Mouse (Mus musculus) erythroblast, embryonic 14.5 days (primary cell): ENCODE data around the gene Kif6. TPM values are rescaled to one million over a fixed set of nuclear protein-coding genes. Genes with fewer than 3 reads are reported as not detected.

Experiments
- H3K27me3 ChIP-seq: 2 replicates; pipeline ENCODE4 v1.6.1; 2012; ENCODE audit warnings: inconsistent platforms; ENCODE audit not compliant: control insufficient read depth
- H3K36me3 ChIP-seq: 2 replicates; pipeline ENCODE4 v1.6.1; 2012; ENCODE audit warnings: mild to moderate bottlenecking, inconsistent platforms; ENCODE audit not compliant: control insufficient read depth
- H3K4me1 ChIP-seq: 2 replicates; pipeline ENCODE4 v1.6.1; 2012; ENCODE audit warnings: inconsistent platforms; ENCODE audit not compliant: control insufficient read depth
- H3K4me3 ChIP-seq: replicated peaks from 2 replicates; pipeline ENCODE3; 2012; ENCODE audit warnings: moderate library complexity, mild to moderate bottlenecking, inconsistent platforms
- H3K9me3 ChIP-seq: 2 replicates; pipeline ENCODE4 v1.6.1; 2012; ENCODE audit warnings: low read length, inconsistent platforms, mixed read lengths; ENCODE audit not compliant: control insufficient read depth
- GATA1 ChIP-seq: IDR thresholded peaks from 2 replicates; pipeline ENCODE4 v1.6.1; 2012; ENCODE audit warnings: low read length, inconsistent platforms, mixed read lengths
- TAL1 ChIP-seq: IDR thresholded peaks from 3 replicates; pipeline ENCODE4 v1.6.1; 2012; ENCODE audit warnings: low read length, inconsistent platforms, mixed read lengths
- polyA plus RNA-seq: library from polyadenylated mRNA; stranded (reverse); fragments of >175 nt; gene quantifications from 2 replicates; pipeline ENCODE4 v1.2.3, GENCODE M21; 2012

Gene Kif6
- polyA plus RNA-seq, 1 experiment, result not detected

GRCm38 (mm10) chr17:49867321-49868137 is 252.6 kb downstream of the Kif6 start:
- Histone ChIP-seq H3K36me3 (no peaks in the 10 kb centered on the region), H3K27me3 (no peaks in the 10 kb centered on the region), H3K4me3 (no peak overlapping the region), H3K9me3 (no peaks in the 10 kb centered on the region), H3K4me1 (no peaks in the 10 kb centered on the region)
- TF ChIP-seq TAL1, result no peak
- TF ChIP-seq GATA1, result no peak

- TF ChIP-seq GATA1 (no peak), TAL1 (no peak)
- Histone ChIP-seq H3K9me3 (no peaks in the 10 kb centered on the region), H3K27me3 (no peaks in the 10 kb centered on the region)
Measured at GRCm38 (mm10) chr17:49869246-49869645, 254.3 kb downstream of the Kif6 start.

GRCm38 (mm10) chr17:49872305-49872704 is 257.4 kb downstream of the Kif6 start:
- H3K36me3 ChIP-seq, result no peaks in the 10 kb centered on the region
- TF ChIP-seq TAL1 (no peak), GATA1 (no peak)
- no peak overlapping the region for H3K4me3 ChIP-seq
- no peaks in the 10 kb centered on the region for H3K27me3 ChIP-seq
- H3K9me3 ChIP-seq, result no peaks in the 10 kb centered on the region
- no peaks in the 10 kb centered on the region for H3K4me1 ChIP-seq

More at GRCm38 (mm10) chr17:49869246-49869645, 254.3 kb downstream of the Kif6 start:
- no peak overlapping the region for H3K4me3 ChIP-seq
- H3K4me1 ChIP-seq, result no peaks in the 10 kb centered on the region
- H3K36me3 ChIP-seq, result no peaks in the 10 kb centered on the region

- Histone ChIP-seq H3K36me3 (no peaks in the 10 kb centered on the region), H3K4me3 (no peak overlapping the region), H3K4me1 (no peaks in the 10 kb centered on the region), H3K27me3 (no peaks in the 10 kb centered on the region), H3K9me3 (no peaks in the 10 kb centered on the region)
- TF ChIP-seq TAL1 (no peak), GATA1 (no peak)
Measured at GRCm38 (mm10) chr17:49874746-49875145, 259.8 kb downstream of the Kif6 start.

- TF ChIP-seq GATA1, result no peak
- TF ChIP-seq TAL1, result no peak
- H3K4me3 ChIP-seq, result no peak overlapping the region
- no peaks in the 10 kb centered on the region for H3K4me1 ChIP-seq
- no peaks in the 10 kb centered on the region for H3K36me3 ChIP-seq
- no peaks in the 10 kb centered on the region for H3K27me3 ChIP-seq
- no peaks in the 10 kb centered on the region for H3K9me3 ChIP-seq
Measured at GRCm38 (mm10) chr17:49875401-49875800, 260.5 kb downstream of the Kif6 start.

- Histone ChIP-seq H3K27me3 (no peaks in the 10 kb centered on the region), H3K4me3 (no peak overlapping the region), H3K9me3 (no peaks in the 10 kb centered on the region), H3K4me1 (no peaks in the 10 kb centered on the region), H3K36me3 (no peaks in the 10 kb centered on the region)
- no peak for TF ChIP-seq GATA1
- TF ChIP-seq TAL1, result no peak
Measured at GRCm38 (mm10) chr17:49875939-49876651, 261.2 kb downstream of the Kif6 start.

- Histone ChIP-seq H3K9me3 (0 out of 2 replicates have a peak, but pooled peaks cover 2% of the 10 kb centered on the region), H3K36me3 (no peaks in the 10 kb centered on the region), H3K4me3 (no peak overlapping the region), H3K4me1 (no peaks in the 10 kb centered on the region), H3K27me3 (no peaks in the 10 kb centered on the region)
- TF ChIP-seq GATA1 (no peak), TAL1 (no peak)
Measured at GRCm38 (mm10) chr17:49880919-49881744, 266.2 kb downstream of the Kif6 start.

- Histone ChIP-seq H3K9me3 (0 out of 2 replicates have a peak, but pooled peaks cover 2% of the 10 kb centered on the region), H3K27me3 (no peaks in the 10 kb centered on the region), H3K4me3 (no peak overlapping the region), H3K36me3 (no peaks in the 10 kb centered on the region), H3K4me1 (no peaks in the 10 kb centered on the region)
- TF ChIP-seq GATA1 (no peak), TAL1 (no peak)
Measured at GRCm38 (mm10) chr17:49881796-49882195, 266.9 kb downstream of the Kif6 start.
